Mouse (Mus musculus): ENCODE measurements around the gene Gucy2f. TPM values are rescaled to one million over a fixed set of nuclear protein-coding genes. Genes with fewer than 3 reads are reported as not detected.
A peak's percentile ranks its signal among the peaks of the same experiment; 100 is the strongest.

Gucy2f gene
- polyA plus RNA-seq, 1 experiment from 2014 or later = 0.05 TPM

DNA sequence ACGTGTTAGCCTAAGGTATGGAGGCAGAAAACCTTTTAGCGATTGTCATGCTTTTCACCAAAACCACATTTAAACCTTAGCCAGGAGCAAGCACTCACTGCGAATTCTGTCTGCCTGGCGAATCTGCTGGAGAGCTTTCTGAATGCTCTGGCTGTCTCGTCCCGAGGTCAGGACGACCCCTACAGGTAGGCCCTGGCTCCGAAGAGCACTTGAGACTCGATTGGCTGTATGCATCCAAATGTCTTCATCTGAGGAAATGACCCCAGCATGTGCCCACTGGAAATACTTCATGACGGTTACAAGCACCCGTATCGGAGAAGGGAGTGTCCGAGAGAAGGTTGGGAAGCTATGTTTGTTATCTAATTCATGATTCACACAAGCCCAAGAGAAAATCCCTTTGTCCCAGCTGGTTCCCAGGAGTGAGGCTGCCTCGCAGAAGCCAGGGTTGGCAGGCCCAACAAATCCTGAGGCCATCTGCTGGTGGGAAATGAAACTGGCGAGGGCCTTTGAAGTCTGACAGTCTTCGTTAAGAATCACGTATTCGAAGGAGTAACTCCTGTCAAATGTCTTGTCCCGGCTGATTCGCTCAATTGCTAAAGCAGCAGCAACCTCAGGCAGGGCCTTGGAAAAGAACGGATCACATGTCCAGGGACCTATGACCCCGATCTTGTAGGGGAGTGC, 7.6 kb downstream of the Gucy2f start:
- Histone ChIP-seq H3K36me3 (replicated peaks) (no peaks in the 10 kb centered on the region), H3K4me1 (peaks cover 3% of the 10 kb centered on the region; the same call in 1 of the 2 replicates), H3K27ac (no peak overlapping the region), H3K27me3 (replicated peaks) (peaks cover 7% of the 10 kb centered on the region; the same call in 1 of the 2 replicates), H3K4me2 (peak overlapping the region; percentile 32), H3K9ac (no peak overlapping the region), H3K9me3 (no peaks in the 10 kb centered on the region), H3K4me3 (no peak overlapping the region)
- 34% methylated on average over 22 of the region's 22 CpGs for WGBS
- peak; percentile 91 for ATAC-seq (replicated peaks)

DNA sequence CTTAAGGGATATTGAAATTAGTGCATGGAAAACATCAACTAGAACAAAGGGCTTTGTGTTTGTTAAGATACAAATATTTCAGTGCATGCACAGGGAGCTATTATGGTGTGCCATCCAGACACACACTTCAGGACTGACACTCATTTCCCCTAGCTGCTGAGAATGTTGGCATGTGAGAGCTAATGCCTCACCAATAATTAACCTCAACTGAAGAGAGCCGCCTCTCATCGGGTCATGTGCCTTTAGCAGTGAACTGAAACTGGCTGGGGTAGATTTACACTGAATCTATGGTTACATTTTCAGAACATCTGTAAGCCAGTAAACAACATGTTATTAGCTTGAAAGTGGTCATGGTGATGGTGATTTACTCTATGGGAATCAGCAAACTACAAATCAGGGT, 14.7 kb downstream of the Gucy2f start:
- no peak overlapping the region for H3K9ac ChIP-seq
- H3K9me3 ChIP-seq = no peaks in the 10 kb centered on the region
- no peak overlapping the region for H3K4me3 ChIP-seq
- H3K4me2 ChIP-seq = no peak overlapping the region
- no peak for ATAC-seq (replicated peaks)
- H3K27me3 ChIP-seq (replicated peaks) = peaks cover 9% of the 10 kb centered on the region
- H3K36me3 ChIP-seq (replicated peaks) = no peaks in the 10 kb centered on the region
- WGBS = 88% methylated on average over 2 of the region's 2 CpGs
- no peak overlapping the region for H3K27ac ChIP-seq
- no peaks in the 10 kb centered on the region for H3K4me1 ChIP-seq

DNA sequence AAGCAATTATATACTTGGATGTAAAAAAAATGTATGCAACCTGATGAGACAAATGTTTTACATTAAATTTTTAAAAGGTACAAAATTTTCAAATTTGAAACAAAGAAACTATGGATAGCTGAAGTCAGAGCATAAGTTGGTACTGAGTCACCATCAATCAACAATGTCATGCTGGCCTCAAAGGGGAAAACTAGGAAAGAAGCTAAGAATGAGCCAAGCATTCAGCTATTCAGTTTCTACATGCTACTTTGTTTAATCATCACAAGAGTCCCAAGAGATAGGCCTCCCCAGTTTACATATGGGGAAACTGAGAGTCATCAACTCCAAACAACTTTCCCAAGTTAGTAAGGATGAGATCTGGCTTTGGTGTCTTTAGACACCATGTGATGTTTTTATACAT, 19.8 kb downstream of the Gucy2f start:
- Histone ChIP-seq H3K36me3 (replicated peaks) (no peaks in the 10 kb centered on the region), H3K27ac (no peak overlapping the region), H3K9ac (no peak overlapping the region), H3K4me2 (no peak overlapping the region), H3K9me3 (no peaks in the 10 kb centered on the region), H3K4me1 (no peaks in the 10 kb centered on the region), H3K27me3 (replicated peaks) (peaks cover 7% of the 10 kb centered on the region; the same call in 1 of the 2 replicates), H3K4me3 (no peak overlapping the region)
- no peak for ATAC-seq (replicated peaks)

DNA sequence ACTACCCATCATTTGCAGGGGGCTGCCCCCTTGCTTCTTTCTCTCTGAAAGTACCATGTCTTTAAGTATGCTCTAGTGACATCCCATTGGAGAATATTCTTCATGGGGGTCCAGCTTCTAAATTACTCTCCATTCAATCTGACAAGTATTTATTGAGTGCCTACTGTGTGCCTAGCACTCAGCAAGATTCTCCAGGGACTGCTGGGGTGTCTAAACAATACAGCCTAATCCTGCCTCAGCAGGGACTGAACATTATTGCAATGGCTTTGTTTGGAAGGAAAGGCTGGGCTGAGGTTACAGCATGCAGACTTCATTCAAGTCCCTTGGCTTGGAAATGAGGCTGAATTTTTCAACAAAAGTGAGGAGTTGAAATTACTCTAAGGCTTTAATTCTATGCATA, 81.0 kb downstream of the Gucy2f start:
- no peaks in the 10 kb centered on the region for H3K9me3 ChIP-seq
- no peaks in the 10 kb centered on the region for H3K36me3 ChIP-seq (replicated peaks)
- peaks cover 8% of the 10 kb centered on the region; the same call in 1 of the 2 replicates for H3K27me3 ChIP-seq (replicated peaks)
- no peak for ATAC-seq (replicated peaks)
- no peak overlapping the region for H3K27ac ChIP-seq
- H3K4me2 ChIP-seq = no peak overlapping the region
- no peaks in the 10 kb centered on the region for H3K4me1 ChIP-seq
- H3K9ac ChIP-seq = no peak overlapping the region
- no peak overlapping the region for H3K4me3 ChIP-seq

- H3K27ac ChIP-seq = no peak overlapping the region
- H3K4me2 ChIP-seq = no peak overlapping the region
- H3K4me3 ChIP-seq = no peak overlapping the region
- WGBS = 43% methylated on average over 6 of the region's 6 CpGs
- H3K9me3 ChIP-seq = no peaks in the 10 kb centered on the region
- no peaks in the 10 kb centered on the region for H3K4me1 ChIP-seq
- H3K36me3 ChIP-seq (replicated peaks) = no peaks in the 10 kb centered on the region
- peaks cover 13% of the 10 kb centered on the region for H3K27me3 ChIP-seq (replicated peaks)
- ATAC-seq (replicated peaks) = no peak
- no peak overlapping the region for H3K9ac ChIP-seq
Observed at GRCm38 (mm10) chrX:142111236-142111635, 85.5 kb downstream of the Gucy2f start.

DNA sequence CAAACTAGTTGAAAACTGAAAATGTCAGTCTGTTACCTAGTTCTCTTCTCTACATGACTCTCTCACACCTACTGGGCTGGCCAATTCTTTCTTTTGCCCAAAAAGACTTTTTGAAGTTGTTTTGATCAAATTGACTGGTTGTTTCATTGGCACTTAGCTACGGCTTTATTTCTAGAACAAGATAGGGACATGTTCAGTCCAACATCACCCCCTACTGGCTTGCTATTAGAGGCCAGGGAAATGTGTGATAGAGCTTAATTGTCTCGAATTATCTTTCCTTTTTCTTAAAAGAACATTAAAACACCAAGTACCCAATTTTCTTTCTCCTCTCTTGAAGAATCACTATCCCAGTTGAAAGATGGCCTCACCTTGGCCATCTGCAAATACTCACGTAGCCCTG, 99.8 kb downstream of the Gucy2f start:
- Histone ChIP-seq H3K4me2 (no peak overlapping the region), H3K27ac (no peak overlapping the region), H3K4me1 (no peaks in the 10 kb centered on the region), H3K9ac (no peak overlapping the region), H3K4me3 (no peak overlapping the region), H3K27me3 (replicated peaks) (peaks cover 20% of the 10 kb centered on the region; the same call in 1 of the 2 replicates), H3K36me3 (replicated peaks) (no peaks in the 10 kb centered on the region), H3K9me3 (no peaks in the 10 kb centered on the region)
- ATAC-seq (replicated peaks) = no peak
- 50% methylated on average over 3 of the region's 3 CpGs for WGBS

- Histone ChIP-seq H3K27me3 (replicated peaks) (peaks cover 24% of the 10 kb centered on the region; the same call in 1 of the 2 replicates), H3K27ac (no peak overlapping the region), H3K9me3 (no peaks in the 10 kb centered on the region), H3K36me3 (replicated peaks) (no peaks in the 10 kb centered on the region), H3K9ac (no peak overlapping the region), H3K4me1 (no peaks in the 10 kb centered on the region), H3K4me3 (no peak overlapping the region), H3K4me2 (no peak overlapping the region)
- ATAC-seq (replicated peaks) = no peak
- WGBS = 65% methylated on average over 5 of the region's 5 CpGs
Observed at GRCm38 (mm10) chrX:142095579-142095978, 101.2 kb downstream of the Gucy2f start.

GRCm38 (mm10) chrX:142062585-142062984, 134.1 kb downstream of the Gucy2f start:
- H3K4me2 ChIP-seq = no peak overlapping the region
- peaks cover 6% of the 10 kb centered on the region; the same call in 1 of the 2 replicates for H3K27me3 ChIP-seq (replicated peaks)
- H3K4me1 ChIP-seq = no peaks in the 10 kb centered on the region
- H3K9me3 ChIP-seq = no peaks in the 10 kb centered on the region
- no peak overlapping the region for H3K4me3 ChIP-seq
- H3K36me3 ChIP-seq (replicated peaks) = no peaks in the 10 kb centered on the region
- H3K9ac ChIP-seq = no peak overlapping the region
- no peak overlapping the region for H3K27ac ChIP-seq
- 82% methylated on average over 3 of the region's 3 CpGs for WGBS
- no peak for ATAC-seq (replicated peaks)

Other genes with a start within 250 kb of the Gucy2f start
- 16.0 and 19.2 TPM in 2 replicates for gene Nxt2, start 29.8 kb upstream of the Gucy2f start, polyA plus RNA-seq (2015; fragmentation: Nextera tagmentation; extraction: Ambion mirVana)
- gene Kcne1l, start 109.4 kb upstream of the Gucy2f start, polyA plus RNA-seq (2015; fragmentation: Nextera tagmentation; extraction: Ambion mirVana) = 21.5 and 25.0 TPM in 2 replicates
- gene Acsl4, start 193.6 kb upstream of the Gucy2f start, polyA plus RNA-seq (2015; fragmentation: Nextera tagmentation; extraction: Ambion mirVana) = 17.8 and 20.3 TPM in 2 replicates

Measured in midbrain, embryonic 15.5 days (tissue).